Mouse (Mus musculus) CH12.LX (cell line): ENCODE data around the gene Strn. TPM values are rescaled to one million over a fixed set of nuclear protein-coding genes. Genes with fewer than 3 reads are reported as not detected.

Source experiments
- DNase-seq: peaks from one replicate; pipeline ENCODE4 v3.0.0-alpha.2; 2013; ENCODE audit errors: extremely low read depth
- H3K27ac ChIP-seq: 2 replicates; pipeline ENCODE4 v1.5.1; 2012; ENCODE audit warnings: low read depth, mild to moderate bottlenecking, control low read depth, moderate library complexity; ENCODE audit not compliant: insufficient read depth
- H3K27me3 ChIP-seq: replicated peaks from 2 replicates; pipeline ENCODE3; 2012; ENCODE audit warnings: inconsistent platforms
- H3K36me3 ChIP-seq, 2 experiments: replicated peaks in 1 of 2; 2 replicates each; pipeline versions ENCODE3 to v1.6.1; 2012; ENCODE audit warnings: inconsistent platforms in 1 of 2, low read length in 1 of 2, mild to moderate bottlenecking in 1 of 2, mixed read lengths in 1 of 2, moderate library complexity in 1 of 2; ENCODE audit not compliant: control insufficient read depth in 1 of 2, insufficient read depth in 1 of 2
- H3K4me1 ChIP-seq, 2 experiments: 2 replicates each; pipeline ENCODE4 v1.6.1; 2012; ENCODE audit warnings: inconsistent platforms in 1 of 2, moderate library complexity in 1 of 2; ENCODE audit not compliant: insufficient read depth in 2 of 2, control insufficient read depth in 1 of 2
- H3K4me2 ChIP-seq: 2 replicates; pipeline ENCODE4 v1.6.1; 2012; ENCODE audit warnings: low read depth, mild to moderate bottlenecking, control low read depth; ENCODE audit not compliant: poor library complexity, insufficient read depth, severe bottlenecking
- H3K4me3 ChIP-seq, 3 experiments: fragments of 150-350 bp in 1 of 3; sonication (generic) in 1 of 3; replicated peaks in 1 of 3; 2 replicates each; pipeline versions ENCODE3 to v1.5.1; 2011 to 2012; ENCODE audit warnings: low read depth in 2 of 3, low read length in 2 of 3, mild to moderate bottlenecking in 2 of 3, moderate library complexity in 2 of 3, control low read depth in 1 of 3, improper control_type of control experiment in 1 of 3, inconsistent platforms in 1 of 3, mixed read lengths in 1 of 3; ENCODE audit not compliant: poor library complexity in 1 of 3
- H3K79me2 ChIP-seq: replicated peaks from 2 replicates; pipeline ENCODE4 v1.6.1; 2012; ENCODE audit warnings: mild to moderate bottlenecking, moderate library complexity; ENCODE audit not compliant: control insufficient read depth, poor library complexity, insufficient read depth, severe bottlenecking; ENCODE audit errors: extremely low read depth
- H3K9ac ChIP-seq: 2 replicates; pipeline ENCODE4 v1.6.1; 2012; ENCODE audit warnings: low read depth, mild to moderate bottlenecking, control low read depth, moderate library complexity; ENCODE audit not compliant: insufficient read depth
- H3K9me3 ChIP-seq: replicated peaks from 2 replicates; pipeline ENCODE3; 2012; ENCODE audit warnings: low read length, inconsistent platforms, mixed read lengths
- CTCF ChIP-seq, 2 experiments: IDR thresholded peaks in 1 of 2; conservative IDR thresholded peaks in 1 of 2; 2 replicates each; pipeline ENCODE4 v1.5.1; 2011 to 2012; ENCODE audit warnings: low read depth in 2 of 2, low read length in 2 of 2, improper control_type of control experiment in 1 of 2, inconsistent platforms in 1 of 2, mild to moderate bottlenecking in 1 of 2, moderate library complexity in 1 of 2
- E2F4 ChIP-seq: IDR thresholded peaks from 2 replicates; pipeline ENCODE4 v1.6.1; 2011; ENCODE audit warnings: low read depth, low read length, improper control_type of control experiment; ENCODE audit not compliant: insufficient replicate concordance
- ELF1 ChIP-seq: IDR thresholded peaks from 2 replicates; pipeline ENCODE4 v1.6.1; 2014; ENCODE audit warnings: low read depth, mild to moderate bottlenecking, inconsistent platforms, low read length, improper control_type of control experiment
- ETS1 ChIP-seq: conservative IDR thresholded peaks from 2 replicates; pipeline ENCODE4 v1.6.1; 2012; ENCODE audit warnings: low read depth, mild to moderate bottlenecking, inconsistent platforms, low read length, improper control_type of control experiment, moderate library complexity
- GABPA ChIP-seq: IDR thresholded peaks from 2 replicates; pipeline ENCODE4 v1.6.1; 2012; ENCODE audit warnings: low read depth, low read length, improper control_type of control experiment, inconsistent platforms; ENCODE audit not compliant: insufficient replicate concordance
- IRF4 ChIP-seq: IDR thresholded peaks from 2 replicates; pipeline ENCODE4 v1.6.1; 2014; ENCODE audit warnings: low read depth, mild to moderate bottlenecking, inconsistent platforms, low read length, improper control_type of control experiment
- JUN ChIP-seq: IDR thresholded peaks from 2 replicates; pipeline ENCODE4 v1.6.1; 2011; ENCODE audit warnings: low read depth, mild to moderate bottlenecking, low read length, improper control_type of control experiment, moderate library complexity; ENCODE audit not compliant: insufficient read depth
- JUND ChIP-seq: conservative IDR thresholded peaks from 2 replicates; pipeline ENCODE4 v1.6.1; 2011; ENCODE audit warnings: low read depth, low read length, improper control_type of control experiment
- KAT2A ChIP-seq: IDR thresholded peaks from 2 replicates; pipeline ENCODE4 v1.6.1; 2012; ENCODE audit warnings: low read length, improper control_type of control experiment, inconsistent platforms; ENCODE audit not compliant: insufficient replicate concordance
- MAFK ChIP-seq: IDR thresholded peaks from 2 replicates; pipeline ENCODE4 v1.6.1; 2011; ENCODE audit warnings: low read length, improper control_type of control experiment; ENCODE audit not compliant: insufficient replicate concordance
- MAZ ChIP-seq: IDR thresholded peaks from 2 replicates; pipeline ENCODE4 v1.6.1; 2012; ENCODE audit warnings: low read depth, mild to moderate bottlenecking, inconsistent platforms, low read length, improper control_type of control experiment, moderate library complexity
- MEF2A ChIP-seq: IDR thresholded peaks from 2 replicates; pipeline ENCODE4 v1.6.1; 2014; ENCODE audit warnings: low read depth, mild to moderate bottlenecking, inconsistent platforms, low read length, improper control_type of control experiment, borderline replicate concordance
- MXI1 ChIP-seq: IDR thresholded peaks from 2 replicates; pipeline ENCODE4 v1.6.1; 2011; ENCODE audit warnings: mild to moderate bottlenecking, low read depth, low read length, improper control_type of control experiment
- MYC ChIP-seq: IDR thresholded peaks from 2 replicates; pipeline ENCODE4 v1.6.1; 2011; ENCODE audit warnings: low read depth, mild to moderate bottlenecking, improper control_type of control experiment, low read length
- PAX5 ChIP-seq: IDR thresholded peaks from 2 replicates; pipeline ENCODE4 v1.6.1; 2012; ENCODE audit warnings: low read length, inconsistent platforms, mixed read lengths
- RCOR1 ChIP-seq: conservative IDR thresholded peaks from 2 replicates; pipeline ENCODE4 v1.6.1; 2012; ENCODE audit warnings: low read depth, mild to moderate bottlenecking, inconsistent platforms, low read length, improper control_type of control experiment
- SMC3 ChIP-seq: IDR thresholded peaks from 2 replicates; pipeline ENCODE4 v1.6.1; 2011; ENCODE audit warnings: low read depth, low read length, improper control_type of control experiment
- UBTF ChIP-seq: IDR thresholded peaks from 2 replicates; pipeline ENCODE4 v1.6.1; 2012; ENCODE audit warnings: low read depth, mild to moderate bottlenecking, inconsistent platforms, low read length, improper control_type of control experiment, moderate library complexity
- ZMIZ1 ChIP-seq: IDR thresholded peaks from 2 replicates; pipeline ENCODE4 v1.6.1; 2012; ENCODE audit warnings: low read depth, mild to moderate bottlenecking, inconsistent platforms, low read length, improper control_type of control experiment
- ZNF384 ChIP-seq: IDR thresholded peaks from 2 replicates; pipeline ENCODE4 v1.6.1; 2012; ENCODE audit warnings: low read depth, low read length, improper control_type of control experiment, inconsistent platforms
- dilution Hi-C: fragments of 300-500 bp; cut with MboI; formaldehyde crosslinking; loops from 2 replicates; pipeline ENCODE4 v1.14.3; 2020; ENCODE audit warnings: low sequenced_read_pairs; ENCODE audit not compliant: extremely low pct_unique_long_range_greater_than_20kb, extremely low pct_ligation_motif_present
- in situ Hi-C: fragments of 300-500 bp; cut with MboI; formaldehyde crosslinking; loops from 3 replicates; pipeline ENCODE4 v1.14.3; 2019; ENCODE audit warnings: low sequenced_read_pairs, low pct_ligation_motif_present, low pct_unique_long_range_greater_than_20kb, mixed read lengths
- polyA plus RNA-seq: library from polyadenylated mRNA; unstranded; fragments of >175 nt; gene quantifications from 2 replicates; pipeline ENCODE4 v1.2.1, GENCODE M21; 2012; ENCODE audit warnings: low read depth; ENCODE audit not compliant: insufficient read length
- total RNA-seq, 2 experiments: library from RNA; depleted of rRNA; stranded (reverse); fragments of 300-350 nt in 1 of 2; fragments of >200 nt in 1 of 2; gene quantifications; 2 replicates each; pipeline ENCODE4 v1.2.3; 2012 to 2014

The Strn gene
- total and polyA plus RNA-seq, 3 experiments: 9.9 to 14.3 (median 12.3) TPM

DNA sequence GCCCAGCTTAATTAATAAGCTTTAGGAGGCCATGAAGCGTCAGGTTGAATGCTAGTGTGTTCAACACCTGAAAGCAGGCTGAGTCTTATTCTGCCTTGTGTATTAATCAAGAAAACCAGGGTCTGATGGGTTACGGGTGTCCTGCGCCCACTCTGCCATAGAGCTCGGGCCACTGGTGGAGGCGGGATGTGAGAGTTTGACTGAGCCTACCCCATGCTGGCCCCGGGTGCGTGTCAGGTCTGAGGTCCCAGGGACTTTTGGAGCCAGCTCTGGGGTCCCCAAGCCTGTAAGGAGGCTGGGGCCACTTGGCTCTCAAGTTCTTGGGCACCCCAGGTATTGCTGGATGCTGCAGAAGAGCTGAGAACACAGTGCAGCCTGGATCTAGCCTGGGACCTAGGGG lies 99.9 kb downstream of the Strn start:
- TF ChIP-seq JUN (no peak), ELF1 (no peak), UBTF (no peak), CTCF (conservative IDR thresholded peaks at IDR 0.05 in 1 of 2, IDR thresholded peaks at IDR 0.05 in 1 of 2; ENCODE audit: low read depth in 2 of 2, low read length in 2 of 2) (no peak), IRF4 (no peak), JUND (no peak), GABPA (no peak), RCOR1 (no peak)

DNA sequence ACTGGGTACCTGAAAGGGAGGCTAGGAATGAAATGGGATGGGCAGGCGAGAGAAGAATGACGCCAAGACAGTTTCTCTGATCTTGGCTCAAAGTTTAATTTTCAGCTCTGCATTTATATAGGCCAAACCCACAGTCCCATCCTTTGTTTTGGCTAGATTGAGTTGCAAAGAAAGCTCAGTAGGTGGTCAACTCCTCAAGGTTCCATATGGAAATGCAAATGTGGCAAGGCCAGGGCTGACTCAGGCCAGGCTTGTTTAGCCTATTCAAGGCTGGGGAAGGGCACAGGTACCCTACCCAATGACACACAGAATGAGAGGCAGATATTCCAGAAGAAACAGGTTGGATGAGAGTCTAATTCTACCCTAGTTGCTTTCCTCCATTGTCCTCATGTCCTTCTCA lies 101.4 kb downstream of the Strn start:
- H3K4me1 ChIP-seq: no peaks in the 10 kb centered on the region
- no peak overlapping the region for H3K9ac ChIP-seq
- no peaks in the 10 kb centered on the region for H3K27me3 ChIP-seq
- H3K9me3 ChIP-seq: no peaks in the 10 kb centered on the region
- no peak overlapping the region for H3K4me2 ChIP-seq
- no peak for DNase-seq
- TF ChIP-seq CTCF (conservative IDR thresholded peaks at IDR 0.05 in 1 of 2, IDR thresholded peaks at IDR 0.05 in 1 of 2; ENCODE audit: low read depth in 2 of 2, low read length in 2 of 2) (no peak), KAT2A (no peak), UBTF (no peak), MAZ (no peak), ZNF384 (no peak), ETS1 (no peak)
- H3K27ac ChIP-seq: no peak overlapping the region
- in situ Hi-C loops (no loop called here), dilution Hi-C loops (no loop called here)
- no peak overlapping the region for H3K4me3 ChIP-seq
- no peaks in the 10 kb centered on the region for H3K79me2 ChIP-seq
- H3K36me3 ChIP-seq: no peaks in the 10 kb centered on the region

More for the DNA sequence above, 99.9 kb downstream of the Strn start:
- no peaks in the 10 kb centered on the region for H3K79me2 ChIP-seq
- no peaks in the 10 kb centered on the region for H3K4me1 ChIP-seq
- no peaks in the 10 kb centered on the region for H3K27me3 ChIP-seq
- no peak overlapping the region for H3K4me3 ChIP-seq
- no peak overlapping the region for H3K27ac ChIP-seq
- no peaks in the 10 kb centered on the region for H3K9me3 ChIP-seq
- H3K4me2 ChIP-seq: no peak overlapping the region
- dilution Hi-C loops (no loop called here), in situ Hi-C loops (no loop called here)
- H3K36me3 ChIP-seq: no peaks in the 10 kb centered on the region
- DNase-seq: no peak
- H3K9ac ChIP-seq: no peak overlapping the region

GRCm38 (mm10) chr17:78624941-78625340 lies 112.1 kb downstream of the Strn start:
- no peak overlapping the region for H3K4me2 ChIP-seq
- in situ Hi-C loops (no loop called here), dilution Hi-C loops (no loop called here)
- no peak overlapping the region for H3K27ac ChIP-seq
- DNase-seq: no peak
- no peak for TF ChIP-seq MEF2A
- TF ChIP-seq MYC: no peak
- TF ChIP-seq E2F4: no peak
- no peak for TF ChIP-seq PAX5
- no peak for TF ChIP-seq SMC3
- no peak for TF ChIP-seq UBTF
- TF ChIP-seq MXI1: no peak
- no peak for TF ChIP-seq ZMIZ1
- no peak for TF ChIP-seq MAFK
- no peaks in the 10 kb centered on the region for H3K9me3 ChIP-seq
- no peaks in the 10 kb centered on the region for H3K27me3 ChIP-seq
- no peak overlapping the region for H3K9ac ChIP-seq
- H3K36me3 ChIP-seq: no peaks in the 10 kb centered on the region
- H3K4me1 ChIP-seq: peaks cover 0 to 3% of the 10 kb centered on the region in 2 experiments; a peak in 1 of 4 replicates
- no peak overlapping the region for H3K4me3 ChIP-seq
- H3K79me2 ChIP-seq: no peaks in the 10 kb centered on the region
